Comparison of ENCODE assay signal across 24 mouse cellular contexts in the genomic region with DNA sequence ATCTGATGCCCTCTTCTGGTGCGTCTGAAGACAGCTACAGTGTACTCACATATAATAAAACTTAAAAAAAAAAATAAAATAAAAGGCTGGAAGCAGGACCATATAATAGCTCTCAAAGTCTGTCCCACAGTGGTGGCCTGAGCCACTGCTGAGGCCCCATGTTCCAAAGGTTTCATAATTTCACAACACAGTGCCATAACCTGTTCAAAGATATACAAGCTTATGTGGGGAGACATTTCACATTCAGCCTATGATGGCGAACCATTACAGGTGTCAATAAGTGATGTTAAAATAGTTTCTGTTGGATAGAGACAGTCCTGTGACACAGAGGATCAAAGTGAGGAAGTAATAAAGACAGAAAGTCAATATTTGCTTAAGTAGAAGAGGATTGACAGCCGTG.
"Had no signal": no experiment of that assay in that cellular context is flagged by ENCODE, and none has a peak within 500 bp of the region (broad histone marks: within the 10 kb centered on the region; RNA-seq: fewer than 3 reads in every experiment).

No protein-coding gene starts in this region.

- H3K36me3 ChIP-seq: heart, embryonic 10.5 days; heart, embryonic 12.5 days; hindbrain, embryonic 10.5 days; hindbrain, embryonic 12.5 days; limb, embryonic 13.5 days; limb, embryonic 15.5 days; liver, embryonic 12.5 days had no signal

- DNase-seq: gastrocnemius, adult 2 months; gastrocnemius, postnatal 10 days; gastrocnemius, postnatal 25 days; heart, adult 18-20 months; heart, postnatal 10 days; heart, postnatal 4 days; kidney, adult 18-20 months; kidney, adult 8-10 months; kidney, postnatal 10 days; kidney, postnatal 25 days; layer of hippocampus, adult 9-11 months; layer of hippocampus, postnatal 36 days; left cerebral cortex, postnatal 4 days had no signal

- H3K4me3 ChIP-seq: gastrocnemius, adult 2 months; heart, embryonic 10.5 days; heart, embryonic 12.5 days; hindbrain, embryonic 10.5 days; hindbrain, embryonic 12.5 days; limb, embryonic 13.5 days; limb, embryonic 15.5 days; liver, embryonic 12.5 days had no signal

- H3K4me1 ChIP-seq: hindbrain, embryonic 10.5 days; hindbrain, embryonic 12.5 days; limb, embryonic 13.5 days; limb, embryonic 15.5 days; liver, embryonic 12.5 days had no signal

- H3K9me3 ChIP-seq: heart, embryonic 10.5 days; heart, embryonic 12.5 days; hindbrain, embryonic 10.5 days; hindbrain, embryonic 12.5 days; limb, embryonic 13.5 days; limb, embryonic 15.5 days; liver, embryonic 12.5 days had no signal

- H3K4me2 ChIP-seq: heart, embryonic 12.5 days; hindbrain, embryonic 12.5 days; hindbrain, embryonic 14.5 days; limb, embryonic 13.5 days; limb, embryonic 15.5 days; liver, embryonic 12.5 days had no signal

- ATAC-seq: hindbrain, embryonic 16.5 days; inflammation-experienced regulatory T-cells, adult 6 months; liver, embryonic 12.5 days had no signal

- H3K27ac ChIP-seq: gastrocnemius, adult 2 months; heart, embryonic 10.5 days; hindbrain, embryonic 10.5 days; hindbrain, embryonic 12.5 days; hindbrain, embryonic 14.5 days; limb, embryonic 13.5 days; limb, embryonic 15.5 days; liver, embryonic 12.5 days; liver, embryonic 14.5 days had no signal

- H3K9ac ChIP-seq: heart, embryonic 12.5 days; hindbrain, embryonic 12.5 days; hindbrain, embryonic 14.5 days; limb, embryonic 13.5 days; limb, embryonic 15.5 days; liver, embryonic 12.5 days; liver, embryonic 14.5 days had no signal

- H3K27me3 ChIP-seq: heart, embryonic 12.5 days; hindbrain, embryonic 12.5 days; limb, embryonic 13.5 days; limb, embryonic 15.5 days; liver, embryonic 12.5 days had no signal
